Mouse (Mus musculus) cerebellum, adult 2 months (tissue): ENCODE results near the gene 1700025C18Rik.

Experiments
- CTCF ChIP-seq: fragments of 200-500 bp; IDR thresholded peaks from 2 replicates; pipeline ENCODE4 v1.5.1; 2011; ENCODE audit warnings: low read depth, mild to moderate bottlenecking, control low read depth, low read length, moderate library complexity, borderline replicate concordance; ENCODE audit not compliant: insufficient read depth
- POLR2A ChIP-seq: fragments of 200-500 bp; IDR thresholded peaks from 2 replicates; pipeline ENCODE4 v1.6.1; 2011; ENCODE audit warnings: low read length, control low read depth, borderline replicate concordance; ENCODE audit not compliant: insufficient read depth

- TF ChIP-seq POLR2A (no peak), CTCF (no peak)
These were observed 48.4 kb downstream of the 1700025C18Rik start for GRCm38 (mm10) chr2:165042126-165042525.
